Mouse (Mus musculus): Measurements from ENCODE around the gene Abca15.
"Not testable (repeated sequence)": the region's sequence is repeated elsewhere in the genome, so short reads cannot be mapped to it uniquely, and the experiment has no call there.

Gene Abca15

GRCm38 (mm10) chr7:120328087-120328793 lies at the start of gene Abca15:
Gene Abca15, plus strand, starts transcription at chr7:120328670.
- no peak for DNase-seq (ENCODE audit: low spot score)

DNA sequence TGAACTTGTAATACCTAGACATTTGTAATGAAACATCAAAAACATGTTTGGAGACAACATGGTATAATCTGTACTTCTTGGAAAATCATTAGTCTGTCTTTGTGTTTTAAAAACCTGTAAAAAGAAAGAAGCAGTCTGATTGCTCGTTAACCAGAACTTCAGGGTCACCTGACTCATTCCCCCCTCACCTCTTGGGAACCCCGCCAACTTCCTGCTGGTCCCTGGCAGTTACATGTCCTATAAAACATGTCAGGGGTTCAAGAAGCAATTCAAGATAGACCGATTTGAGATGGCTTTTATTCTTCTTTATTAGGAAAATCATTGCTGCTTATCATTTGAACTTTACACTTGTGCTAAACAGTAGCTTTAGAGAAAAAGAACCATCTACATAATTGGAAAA lies 43.2 kb upstream of the Abca15 start:
- no peak for DNase-seq (ENCODE audit: low spot score)

DNA sequence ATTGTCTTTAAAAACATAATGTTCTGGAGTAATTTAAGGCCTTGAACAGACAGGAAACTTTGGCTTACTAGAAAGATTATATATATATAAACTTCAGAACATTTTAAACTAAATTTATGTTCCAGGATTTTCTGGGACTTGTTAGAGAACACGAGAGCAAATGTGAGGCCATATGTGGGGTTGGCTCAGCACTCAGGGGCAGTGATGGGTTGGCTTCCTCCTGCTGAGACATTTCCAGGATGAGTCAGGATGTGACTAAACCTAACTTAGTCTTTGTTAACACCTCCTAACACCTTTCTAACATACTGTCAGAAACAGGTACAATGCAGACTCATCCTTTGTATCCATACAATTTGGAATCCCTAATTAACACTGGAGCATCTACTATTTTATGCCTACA lies 12.4 kb upstream of the Abca15 start:
- no peak for DNase-seq (ENCODE audit: low spot score)

- no peak for DNase-seq (ENCODE audit: low spot score)
Observed at GRCm38 (mm10) chr7:120322963-120323362, 5.5 kb upstream of the Abca15 start.

GRCm38 (mm10) chr7:120325911-120326310 lies 2.6 kb upstream of the Abca15 start:
- not testable (repeated sequence) for DNase-seq (ENCODE audit: low spot score)

- DNase-seq (ENCODE audit: low spot score): no peak
Observed at GRCm38 (mm10) chr7:120327220-120328073, 1.0 kb upstream of the Abca15 start.

DNA sequence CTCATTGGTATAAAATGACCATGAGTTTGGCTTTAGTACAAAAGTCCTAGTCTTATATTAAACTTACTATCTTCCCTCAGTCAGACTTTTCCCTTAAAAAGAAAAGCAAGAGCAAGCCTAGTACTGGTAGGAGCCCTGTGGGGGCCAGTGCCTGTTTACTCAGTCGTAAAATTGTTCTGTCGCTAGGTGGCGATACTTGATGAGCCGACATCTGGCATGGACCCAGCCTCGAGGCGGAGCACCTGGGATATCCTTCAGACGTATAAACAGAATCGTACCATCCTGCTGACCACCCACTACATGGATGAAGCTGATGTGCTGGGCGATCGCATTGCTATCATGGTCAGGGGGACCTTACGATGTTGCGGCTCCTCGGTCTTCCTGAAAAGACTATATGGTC lies 32.7 kb downstream of the Abca15 start:
- no peak for DNase-seq (ENCODE audit: low spot score)

DNA sequence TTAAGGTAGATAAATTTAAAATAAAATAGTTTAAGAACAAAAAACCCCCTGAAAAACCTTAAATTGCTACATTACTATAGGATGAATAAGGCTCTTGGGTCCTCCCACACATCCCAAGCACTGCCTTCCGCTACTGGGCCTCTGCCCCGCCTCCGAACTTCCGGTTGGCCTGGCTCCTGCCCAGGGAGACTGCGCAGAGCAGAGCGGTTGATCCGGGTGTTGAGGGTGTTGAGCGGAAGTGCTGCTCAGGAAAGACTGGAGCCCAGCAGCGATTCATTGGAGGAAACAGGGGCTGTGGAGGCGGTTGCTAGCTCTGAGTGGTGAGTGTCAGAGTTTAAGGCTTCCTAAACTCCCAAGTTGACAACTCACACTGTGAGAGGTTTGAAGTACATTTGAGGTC lies 81.0 kb downstream of the Abca15 start, which contains the start of gene Abca16:
TSS of gene Abca16 (plus strand) at position 201 of the 400 bp plus-strand sequence.
- no peak for DNase-seq (ENCODE audit: low spot score)

GRCm38 (mm10) chr7:120412391-120412790 lies 83.9 kb downstream of the Abca15 start:
- DNase-seq (ENCODE audit: low spot score): no peak

DNA sequence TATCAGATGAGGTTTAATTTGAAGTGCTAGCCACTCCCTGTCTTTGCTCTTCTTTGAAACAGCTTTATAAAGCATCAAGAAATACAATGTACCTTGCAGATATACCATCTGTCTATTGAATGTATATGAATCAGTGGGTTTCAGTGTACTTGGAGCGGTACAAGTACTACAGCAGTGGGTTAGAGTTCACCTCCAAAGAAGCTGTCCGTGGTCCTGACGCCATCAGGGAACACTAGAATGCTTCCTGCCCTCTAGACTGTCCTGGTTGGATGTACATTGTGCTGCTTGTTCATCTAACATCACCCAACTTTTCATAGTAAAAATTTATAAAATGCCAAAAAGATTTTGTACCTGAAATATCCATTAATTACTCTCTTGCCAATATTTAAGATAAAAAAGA lies 98.2 kb downstream of the Abca15 start:
- DNase-seq (ENCODE audit: low spot score): no peak

GRCm38 (mm10) chr7:120431464-120431863 lies 103.0 kb downstream of the Abca15 start:
- no peak for DNase-seq (ENCODE audit: low spot score)
